Mouse (Mus musculus) brain, embryonic 14.5 days (tissue): Measurements from ENCODE around the gene Dennd1a.

Experiments used
- CTCF ChIP-seq: fragments of 200-500 bp; IDR thresholded peaks from 2 replicates; pipeline ENCODE4 v1.5.1; 2012; ENCODE audit warnings: inconsistent platforms, mild to moderate bottlenecking, moderate library complexity, borderline replicate concordance; ENCODE audit not compliant: insufficient read depth, insufficient read length; ENCODE audit errors: extremely low read depth
- POLR2A ChIP-seq: fragments of 200-500 bp; IDR thresholded peaks from 2 replicates; pipeline ENCODE4 v1.6.1; 2012; ENCODE audit warnings: mild to moderate bottlenecking, inconsistent platforms, borderline replicate concordance; ENCODE audit not compliant: poor library complexity, insufficient read depth, insufficient read length, severe bottlenecking; ENCODE audit errors: extremely low read depth

GRCm38 (mm10) chr2:38159736-38160135, 127.5 kb downstream of the Dennd1a start:
- no peak for TF ChIP-seq CTCF
- TF ChIP-seq POLR2A = no peak
